Mouse (Mus musculus): ENCODE data around the gene Mecom.

The Mecom gene

DNA sequence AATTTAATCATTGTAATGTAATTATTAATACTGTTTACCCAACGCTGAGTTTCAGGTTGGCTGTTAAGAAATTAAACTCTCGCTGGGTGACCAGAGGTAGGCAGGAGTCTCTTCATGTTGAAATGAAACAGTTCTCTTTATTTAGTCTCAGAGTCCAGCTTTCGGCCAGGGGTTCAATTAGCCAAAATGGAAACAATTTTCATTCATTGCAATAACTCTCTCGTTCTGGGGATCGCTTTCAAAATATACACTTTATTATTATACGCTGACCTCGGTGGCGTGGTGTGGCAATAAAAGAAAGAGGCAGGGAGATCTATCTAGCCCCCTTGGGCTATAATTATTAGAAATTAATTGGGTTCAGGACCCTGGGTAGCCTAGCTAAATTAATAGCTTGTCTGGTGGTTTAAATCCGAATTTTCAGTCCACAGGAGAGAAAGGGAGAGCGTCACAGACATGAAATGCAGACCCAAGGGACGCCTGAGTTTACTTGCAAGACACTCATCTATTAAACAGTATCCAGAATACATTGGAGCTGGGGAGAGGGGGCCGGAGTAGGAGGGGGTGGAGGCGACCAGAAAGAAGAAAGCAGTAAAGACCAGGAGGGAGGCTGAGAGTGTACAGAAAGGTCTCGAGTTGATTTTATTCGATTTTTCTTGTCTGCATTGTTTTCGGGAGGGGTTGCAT lies 34.4 kb downstream of the Mecom start:
- DNase-seq = no peak

- DNase-seq = no peak
Measured at GRCm38 (mm10) chr3:30512459-30513030, 35.3 kb downstream of the Mecom start.

DNA sequence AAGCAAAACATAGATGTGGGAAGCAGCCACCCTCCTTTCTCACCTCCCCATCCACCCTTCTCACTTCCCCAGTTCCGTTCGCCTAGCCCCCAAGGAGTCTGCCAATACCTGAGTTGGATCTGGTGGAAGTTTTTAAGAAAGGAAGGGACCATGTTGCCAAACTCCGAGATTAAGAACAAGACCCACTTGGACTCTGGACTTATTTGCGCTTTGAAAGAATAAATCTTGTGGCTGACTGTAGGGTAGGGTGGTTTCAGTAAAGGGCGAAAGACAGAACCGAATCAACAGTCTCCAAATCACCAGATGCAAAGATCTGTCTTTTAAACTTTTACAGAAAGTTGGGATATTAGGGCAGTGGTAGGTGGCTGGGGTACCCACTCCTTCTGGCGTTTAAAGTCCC lies 36.0 kb downstream of the Mecom start:
- DNase-seq = no peak

DNA sequence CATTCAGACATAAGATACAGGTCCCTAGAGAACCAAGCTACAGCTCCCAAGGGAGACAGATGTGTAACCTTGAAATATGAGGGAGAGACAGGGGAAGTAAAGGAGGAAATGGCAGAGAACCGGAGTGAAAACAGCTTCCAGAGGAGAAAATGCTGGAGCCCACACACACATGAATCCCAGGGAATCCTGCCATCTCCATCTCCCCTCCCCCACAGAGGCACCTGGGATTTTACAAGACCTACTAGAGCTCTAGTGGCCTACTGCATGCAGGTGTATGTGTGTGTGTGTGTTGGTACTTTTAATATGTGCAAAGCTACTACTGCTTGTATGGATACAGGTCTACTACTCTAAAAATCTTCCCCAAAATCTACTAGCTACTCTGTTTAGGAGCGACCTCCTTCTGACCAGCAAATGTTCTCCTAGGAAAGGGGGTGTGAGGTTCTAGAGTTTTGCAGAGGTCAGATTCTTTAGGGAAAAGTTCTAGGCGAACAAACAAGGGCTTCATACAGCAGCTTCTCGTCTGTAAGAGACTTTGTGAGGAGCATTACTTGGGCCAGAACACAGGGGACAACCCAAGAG lies 36.7 kb downstream of the Mecom start:
- no peak for DNase-seq

DNA sequence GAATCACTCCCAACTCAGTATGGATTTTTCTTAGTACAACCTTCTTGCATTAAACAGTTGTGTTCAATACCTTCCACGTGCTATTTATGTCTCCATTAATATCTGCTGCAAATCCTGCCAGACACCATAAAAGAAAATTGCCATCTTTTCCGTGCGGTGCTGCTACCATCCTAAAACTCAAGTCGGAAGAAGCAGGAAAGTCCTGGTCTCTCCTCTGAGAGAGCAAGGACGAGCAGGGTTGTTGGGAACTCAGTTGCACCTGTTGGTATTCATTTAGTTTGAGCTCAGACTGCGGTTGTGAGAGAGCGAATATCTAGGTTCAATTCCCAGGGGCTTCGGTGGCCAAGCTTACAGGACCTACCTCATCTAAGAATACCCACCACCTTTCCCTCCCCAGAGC lies 37.2 kb downstream of the Mecom start:
- DNase-seq = no peak

GRCm38 (mm10) chr3:30510105-30510504 lies 37.7 kb downstream of the Mecom start:
- no peak for DNase-seq

GRCm38 (mm10) chr3:30508930-30509910 lies 38.6 kb downstream of the Mecom start:
- DNase-seq = no peak

- DNase-seq = peak; percentile 34 to 39
Measured at GRCm38 (mm10) chr3:30508296-30508929, 39.4 kb downstream of the Mecom start.

DNA sequence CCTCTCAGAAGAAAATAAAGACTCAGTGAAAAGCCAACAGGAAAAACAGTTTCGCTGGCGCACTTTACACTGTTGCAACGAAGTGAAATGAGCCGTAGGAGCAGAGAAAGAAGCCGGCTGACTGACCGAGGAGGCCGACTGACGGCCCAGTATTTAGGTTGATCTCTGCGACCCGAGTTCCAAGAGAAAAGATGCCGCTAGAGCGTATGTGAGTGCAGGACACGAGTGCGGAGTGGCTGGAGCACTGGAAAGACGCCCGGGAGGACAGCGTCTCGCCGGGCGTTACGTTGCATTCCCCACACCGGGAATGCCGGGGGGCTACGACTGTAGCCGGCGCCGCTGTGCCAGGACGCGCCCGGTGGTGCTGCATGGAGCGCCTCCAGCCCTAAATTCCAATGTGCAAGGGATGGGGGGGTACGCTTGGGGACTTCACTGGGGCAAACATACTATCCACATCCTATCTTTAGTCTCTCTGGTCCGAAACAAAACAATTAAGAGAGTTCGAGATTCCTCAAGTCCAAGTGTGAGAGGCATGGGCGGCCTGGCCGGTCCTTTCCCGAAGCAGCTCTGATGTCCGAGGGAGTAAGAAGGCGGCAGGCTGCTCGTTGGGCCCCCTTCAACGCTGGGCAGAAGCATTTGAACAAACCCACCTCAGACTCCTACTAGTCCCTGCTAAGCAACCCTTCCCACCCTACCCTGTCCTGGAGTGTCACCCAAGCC lies 40.1 kb downstream of the Mecom start:
- no peak for DNase-seq

GRCm38 (mm10) chr3:30507028-30507575 lies 40.7 kb downstream of the Mecom start:
- no peak for DNase-seq

DNA sequence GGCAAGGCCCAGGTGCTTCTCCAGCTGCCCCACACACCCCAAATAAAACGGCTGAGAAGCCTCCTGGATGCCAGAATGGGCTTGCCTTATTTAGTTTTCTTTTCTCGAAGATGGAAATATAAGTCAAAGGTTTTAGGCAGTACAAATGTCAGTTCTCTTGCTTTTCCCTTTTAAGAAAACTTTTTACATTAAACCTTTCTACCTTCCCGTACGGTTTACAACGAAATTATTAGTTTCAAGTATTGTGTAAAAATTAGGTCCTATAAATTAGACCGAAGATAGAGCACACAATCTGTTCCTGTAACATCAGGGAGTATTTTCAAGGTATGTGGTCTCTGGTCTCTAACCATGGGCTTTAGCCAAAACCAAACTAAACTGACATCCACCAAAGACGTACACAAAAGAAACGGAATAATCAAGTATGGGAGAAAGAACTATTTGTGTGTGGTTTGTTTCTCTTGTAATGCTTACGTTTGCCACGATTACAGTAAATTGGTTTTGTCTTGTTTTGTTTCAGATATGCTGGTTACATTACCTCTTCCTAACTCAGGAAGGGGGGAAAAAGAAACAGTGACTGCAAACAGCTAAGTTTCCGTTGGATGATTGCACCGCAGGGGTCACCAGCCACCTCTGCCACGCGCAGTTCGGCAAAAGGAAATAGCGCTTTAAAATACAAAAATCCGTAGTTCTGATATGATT lies 41.3 kb downstream of the Mecom start:
- DNase-seq = no peak

- DNase-seq = no peak
Measured at GRCm38 (mm10) chr3:30505741-30506251, 42.0 kb downstream of the Mecom start.

- no peak for DNase-seq
Measured at GRCm38 (mm10) chr3:30504561-30504960, 43.2 kb downstream of the Mecom start.

GRCm38 (mm10) chr3:30503821-30504220 lies 44.0 kb downstream of the Mecom start:
- DNase-seq = no peak

DNA sequence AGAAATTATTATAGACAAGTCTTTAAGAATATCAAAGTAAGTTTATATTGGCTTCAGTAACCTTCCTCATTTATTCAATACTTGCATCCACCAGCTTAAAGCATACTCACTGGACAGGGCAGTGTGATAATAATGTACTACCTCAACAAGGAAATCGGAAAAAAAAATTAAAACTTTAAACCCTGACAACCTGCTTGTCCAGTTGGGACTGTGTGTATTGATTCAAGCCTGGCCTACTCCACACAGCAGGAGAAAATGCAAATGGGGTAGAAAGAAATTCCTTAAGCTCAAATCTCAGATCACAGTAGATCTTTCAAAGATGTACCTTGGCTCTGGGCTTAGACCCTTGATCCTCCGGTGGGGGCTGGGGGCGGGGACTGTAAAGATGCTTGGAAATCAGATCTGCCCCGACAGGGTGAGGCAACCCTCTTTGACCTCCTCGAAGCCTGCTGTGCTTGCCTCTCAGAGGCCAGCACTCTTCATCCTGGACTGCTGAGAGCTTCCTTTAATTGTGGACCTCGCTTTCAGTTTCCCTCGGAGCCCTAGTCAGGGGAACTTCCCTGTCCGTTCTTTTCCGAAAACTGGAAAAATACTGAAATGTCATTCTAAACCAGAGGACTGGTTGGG lies 49.5 kb downstream of the Mecom start:
- no peak for DNase-seq

DNA sequence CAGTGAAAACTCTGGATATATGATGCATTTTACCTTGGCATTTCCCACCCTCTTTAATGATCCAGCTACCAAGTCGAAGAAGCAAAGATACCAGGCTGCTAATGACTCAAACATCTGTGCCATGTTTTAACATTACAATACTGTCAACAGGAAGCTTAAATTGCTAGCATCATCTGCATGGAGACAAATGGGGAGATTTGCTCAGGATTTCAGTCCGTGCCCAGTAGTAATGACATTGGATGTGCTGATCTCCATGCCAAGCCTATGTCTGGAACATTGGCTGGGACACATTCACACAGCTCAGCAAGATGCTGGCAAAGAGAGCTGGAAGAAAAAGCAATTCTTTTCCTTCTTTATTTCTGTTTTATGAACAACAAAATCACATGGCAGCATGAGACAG lies 53.4 kb downstream of the Mecom start:
- DNase-seq = no peak

DNA sequence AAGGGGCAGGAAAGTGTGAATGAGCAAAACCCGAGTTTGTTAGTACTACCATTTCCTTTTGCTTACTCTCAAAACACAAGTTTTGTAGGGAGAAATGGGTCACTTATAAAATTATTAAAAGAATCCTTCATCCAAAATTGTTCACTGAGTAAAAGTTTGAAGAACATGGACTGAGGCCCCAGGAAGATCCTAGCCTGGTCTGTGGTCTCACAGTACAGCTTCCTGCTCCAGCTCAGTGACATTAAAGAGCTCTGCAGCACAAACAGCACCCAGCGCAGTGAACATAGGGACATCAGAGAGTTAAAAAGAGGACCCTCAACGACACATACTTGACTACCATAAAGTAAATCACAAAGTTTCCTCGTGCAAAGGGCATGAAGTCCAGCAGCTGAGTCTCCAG lies 59.0 kb downstream of the Mecom start:
- DNase-seq = no peak

GRCm38 (mm10) chr3:30486422-30486821 lies 61.4 kb downstream of the Mecom start:
- no peak for DNase-seq

DNA sequence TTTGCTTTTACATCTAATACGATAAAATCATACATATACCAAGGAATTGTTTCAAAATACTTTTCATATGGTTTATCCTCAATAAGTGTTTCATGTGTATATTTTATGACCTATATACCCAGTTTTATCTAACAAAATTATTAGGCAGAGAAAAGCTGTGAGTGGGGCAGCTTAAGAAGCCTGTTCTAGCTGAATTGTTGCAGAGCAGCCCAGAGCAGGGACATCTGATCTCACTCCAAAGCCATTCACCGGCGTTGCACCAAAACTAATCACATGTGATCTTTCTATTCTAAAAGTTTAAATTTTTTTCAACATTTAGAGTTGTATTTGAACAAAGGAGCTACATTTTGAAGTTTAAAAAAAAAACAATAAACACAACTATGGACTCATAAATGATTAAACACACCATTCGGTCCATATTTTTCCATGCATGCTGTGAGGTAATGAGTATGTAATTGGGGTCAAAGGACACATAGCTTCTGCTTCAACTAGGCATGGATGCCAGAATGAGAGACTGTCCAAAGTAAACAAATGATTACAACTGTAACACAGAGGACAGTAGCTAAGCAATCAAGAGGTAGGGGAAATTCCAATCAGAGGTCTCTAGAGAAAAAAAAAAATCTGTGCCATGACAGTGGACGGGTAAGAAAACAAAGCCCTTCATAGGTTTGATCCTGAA lies 64.7 kb downstream of the Mecom start:
- DNase-seq = no peak

DNA sequence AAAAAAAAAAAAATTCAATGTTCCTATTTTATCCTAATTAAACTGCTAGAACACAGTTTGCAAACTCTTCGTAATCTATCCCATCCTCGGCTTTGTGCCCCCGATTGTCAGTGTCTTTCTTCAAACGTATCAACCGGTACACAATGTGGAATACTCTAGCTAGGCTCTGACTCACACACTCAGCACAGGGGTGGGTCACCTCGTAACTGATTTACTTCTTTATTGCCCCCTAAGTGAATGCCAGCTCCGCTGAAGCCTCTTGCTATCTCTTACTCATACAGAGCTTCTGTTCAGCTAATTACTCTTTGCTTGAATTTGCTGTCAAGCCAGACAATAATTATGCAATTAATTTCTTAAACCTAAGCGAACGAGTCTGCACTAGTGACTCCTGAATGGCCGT lies 66.1 kb downstream of the Mecom start:
- no peak for DNase-seq
